Mouse (Mus musculus) olfactory bulb, adult 2 months (tissue): ENCODE measurements around the gene Smoc1.

Experiments
- CTCF ChIP-seq: fragments of 200-500 bp; IDR thresholded peaks from 2 replicates; pipeline ENCODE4 v1.5.1; 2012; ENCODE audit warnings: low read depth, mild to moderate bottlenecking, low read length, moderate library complexity; ENCODE audit not compliant: insufficient read depth
- POLR2A ChIP-seq: fragments of 200-500 bp; IDR thresholded peaks from 2 replicates; pipeline ENCODE4 v1.6.1; 2012; ENCODE audit warnings: mild to moderate bottlenecking, low read depth, low read length, moderate library complexity; ENCODE audit not compliant: insufficient read depth

DNA sequence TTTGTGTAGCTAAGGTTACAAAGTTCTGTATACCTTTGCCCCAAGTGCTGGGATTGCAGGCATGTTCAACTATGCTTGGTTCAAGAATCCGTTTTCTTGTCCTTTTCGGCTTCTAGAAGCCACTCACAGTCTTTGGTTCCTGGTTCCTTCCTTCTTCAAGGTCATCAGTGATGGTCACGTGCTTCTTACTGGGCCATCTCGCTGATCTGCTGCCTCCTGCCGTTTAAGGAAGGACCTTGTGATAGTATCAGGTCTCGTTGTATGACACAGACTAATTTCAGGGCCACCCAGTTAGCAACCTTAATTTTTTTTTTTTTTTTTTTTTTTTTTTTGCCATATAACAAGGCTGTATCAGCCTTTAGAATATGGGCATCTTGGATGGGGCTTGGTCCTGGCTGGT is 9.2 kb downstream of the Smoc1 start:
- TF ChIP-seq CTCF: no peak
- TF ChIP-seq POLR2A: no peak
